Mouse (Mus musculus) kidney, embryonic 14.5 days (tissue): ENCODE results near the gene Myo3b. TPM values are rescaled to one million over a fixed set of nuclear protein-coding genes. Genes with fewer than 3 reads are reported as not detected.
A peak's percentile ranks its signal among the peaks of the same experiment; 100 is the strongest.

Experiments
- ATAC-seq: fragments of 200-750 bp; cut with Nextera tagmentation; 2 replicates; pipeline ENCODE4 v1.8.0; 2017; ENCODE audit warnings: moderate number of reproducible peaks, mild to moderate bottlenecking, moderate TSS enrichment, moderate library complexity; ENCODE audit not compliant: low FRiP score, low TSS enrichment
- H3K27ac ChIP-seq: fragments of 300-500 bp; sonication (generic); 2 replicates; pipeline ENCODE4 v1.5.1; 2014; ENCODE audit warnings: low read depth, mild to moderate bottlenecking, low read length, moderate library complexity, mixed read lengths
- H3K27me3 ChIP-seq: fragments of 300-500 bp; sonication (generic); 2 replicates; pipeline ENCODE4 v1.6.1; 2014; ENCODE audit warnings: mild to moderate bottlenecking, low read length; ENCODE audit not compliant: control insufficient read depth, insufficient read depth
- H3K36me3 ChIP-seq: fragments of 300-500 bp; sonication (generic); 2 replicates; pipeline ENCODE4 v1.6.1; 2014; ENCODE audit warnings: low read length, mixed read lengths; ENCODE audit not compliant: control insufficient read depth, insufficient read depth
- H3K4me1 ChIP-seq: fragments of 300-500 bp; sonication (generic); 2 replicates; pipeline ENCODE4 v1.6.1; 2014; ENCODE audit warnings: low read length, mixed read lengths; ENCODE audit not compliant: control insufficient read depth, insufficient read depth
- H3K4me2 ChIP-seq: fragments of 300-500 bp; sonication (generic); replicated peaks from 2 replicates; pipeline ENCODE4 v1.6.1; 2014; ENCODE audit warnings: low read depth, mild to moderate bottlenecking, low read length
- H3K4me3 ChIP-seq: fragments of 300-500 bp; sonication (generic); 2 replicates; pipeline ENCODE4 v1.5.1; 2014; ENCODE audit warnings: mild to moderate bottlenecking, low read length
- H3K9ac ChIP-seq: fragments of 300-500 bp; sonication (generic); 2 replicates; pipeline ENCODE4 v1.6.1; 2014; ENCODE audit warnings: low read depth, mild to moderate bottlenecking, low read length, moderate library complexity
- H3K9me3 ChIP-seq: fragments of 300-500 bp; sonication (generic); 2 replicates; pipeline ENCODE4 v1.6.1; 2016; ENCODE audit warnings: low read length; ENCODE audit not compliant: control insufficient read depth
- WGBS: fragments of 180-500 bp; shearing (Covaris S2); extraction: QIAGEN DNeasy Blood & Tissue Kit; methylation state at CpG from one replicate; pipeline ENCODE4 v1.1.7; 2014; 5-methylcytosine and 5-hydroxymethylcytosine counted together
- polyA plus RNA-seq: library from polyadenylated mRNA; unstranded; fragments of >200 nt; fragmentation: Nextera tagmentation; extraction: Ambion mirVana; gene quantifications from 2 replicates; pipeline ENCODE4 v1.2.1, GENCODE M21; 2014

Myo3b gene
- polyA plus RNA-seq, 1 experiment from 2014 or later = 0.77 TPM

- Histone ChIP-seq H3K9ac (no peak overlapping the region), H3K27me3 (no peaks in the 10 kb centered on the region), H3K27ac (no peak overlapping the region), H3K4me2 (no peak overlapping the region), H3K9me3 (no peaks in the 10 kb centered on the region), H3K4me1 (0 out of 2 replicates have a peak, but pooled peaks cover 8% of the 10 kb centered on the region), H3K4me3 (no peak overlapping the region), H3K36me3 (no peaks in the 10 kb centered on the region)
- ATAC-seq = no peak
- 77% methylated on average over 13 of the region's 13 CpGs for WGBS
Measured at GRCm38 (mm10) chr2:70421144-70421874, 382.4 kb downstream of the Myo3b start.

GRCm38 (mm10) chr2:70425611-70426010 is 386.7 kb downstream of the Myo3b start:
- WGBS = 65% methylated on average over 11 of the region's 11 CpGs

GRCm38 (mm10) chr2:70443035-70443434 is 404.1 kb downstream of the Myo3b start:
- no peak overlapping the region for H3K4me3 ChIP-seq
- no peaks in the 10 kb centered on the region for H3K36me3 ChIP-seq
- H3K27ac ChIP-seq = no peak overlapping the region
- ATAC-seq = no peak
- no peaks in the 10 kb centered on the region for H3K9me3 ChIP-seq
- H3K27me3 ChIP-seq = peaks cover 12% of the 10 kb centered on the region; the same call in 1 of the 2 replicates
- H3K4me1 ChIP-seq = 0 out of 2 replicates have a peak, but pooled peaks cover 7% of the 10 kb centered on the region
- no peak overlapping the region for H3K4me2 ChIP-seq
- H3K9ac ChIP-seq = no peak overlapping the region
- 7% methylated on average over 4 of the region's 4 CpGs for WGBS

More at GRCm38 (mm10) chr2:70425611-70426010, 386.7 kb downstream of the Myo3b start:
- 0 out of 2 replicates have a peak, but pooled peaks cover 8% of the 10 kb centered on the region for H3K4me1 ChIP-seq
- no peak overlapping the region for H3K4me2 ChIP-seq
- H3K9me3 ChIP-seq = no peaks in the 10 kb centered on the region
- no peak overlapping the region for H3K4me3 ChIP-seq
- no peak for ATAC-seq
- no peak overlapping the region for H3K9ac ChIP-seq
- no peaks in the 10 kb centered on the region for H3K27me3 ChIP-seq
- no peak overlapping the region for H3K27ac ChIP-seq
- no peaks in the 10 kb centered on the region for H3K36me3 ChIP-seq

- peak overlapping the region; percentile 5; the same call in 1 of the 2 replicates for H3K4me2 ChIP-seq
- peaks cover 12% of the 10 kb centered on the region; the same call in 1 of the 2 replicates for H3K27me3 ChIP-seq
- H3K4me1 ChIP-seq = 0 out of 2 replicates have a peak, but pooled peaks cover 7% of the 10 kb centered on the region
- H3K9me3 ChIP-seq = no peaks in the 10 kb centered on the region
- H3K4me3 ChIP-seq = peak overlapping the region; percentile 1; the same call in 1 of the 2 replicates
- H3K27ac ChIP-seq = no peak overlapping the region
- H3K9ac ChIP-seq = no peak overlapping the region
- H3K36me3 ChIP-seq = no peaks in the 10 kb centered on the region
- WGBS = under 1% methylated on average over 7 of the region's 7 CpGs
- no peak for ATAC-seq
Measured at GRCm38 (mm10) chr2:70444141-70444540, 405.2 kb downstream of the Myo3b start.

GRCm38 (mm10) chr2:70456205-70456604 is 417.3 kb downstream of the Myo3b start:
- H3K4me3 ChIP-seq = peak overlapping the region; percentile 23
- H3K9ac ChIP-seq = no peak overlapping the region
- no peak overlapping the region for H3K27ac ChIP-seq
- H3K9me3 ChIP-seq = no peaks in the 10 kb centered on the region
- peaks cover 2% of the 10 kb centered on the region; the same call in 1 of the 2 replicates for H3K27me3 ChIP-seq
- WGBS = 9% methylated on average over 12 of the region's 12 CpGs
- no peak; the same call in 1 of the 2 replicates for ATAC-seq
- H3K4me2 ChIP-seq = peak overlapping the region; percentile 44
- H3K36me3 ChIP-seq = no peaks in the 10 kb centered on the region
- no peaks in the 10 kb centered on the region for H3K4me1 ChIP-seq

GRCm38 (mm10) chr2:70463606-70464005 is 424.7 kb downstream of the Myo3b start:
- Histone ChIP-seq H3K4me3 (no peak overlapping the region), H3K27me3 (no peaks in the 10 kb centered on the region), H3K9me3 (no peaks in the 10 kb centered on the region), H3K4me1 (no peaks in the 10 kb centered on the region), H3K9ac (no peak overlapping the region), H3K4me2 (no peak overlapping the region), H3K36me3 (no peaks in the 10 kb centered on the region), H3K27ac (no peak overlapping the region)
- WGBS = 94% methylated on average over 1 of the region's 1 CpGs
- ATAC-seq = no peak

GRCm38 (mm10) chr2:70471136-70471535 is 432.2 kb downstream of the Myo3b start:
- Histone ChIP-seq H3K4me1 (peaks cover 21% of the 10 kb centered on the region), H3K27me3 (peaks cover 52% of the 10 kb centered on the region), H3K27ac (no peak overlapping the region), H3K4me2 (no peak overlapping the region), H3K36me3 (no peaks in the 10 kb centered on the region), H3K9me3 (no peaks in the 10 kb centered on the region), H3K4me3 (no peak overlapping the region), H3K9ac (no peak overlapping the region)
- ATAC-seq = no peak
- 18% methylated on average over 5 of the region's 5 CpGs for WGBS

- peak overlapping the region; percentile 37; the same call in 1 of the 2 replicates for H3K9ac ChIP-seq
- H3K4me3 ChIP-seq = peak overlapping the region; percentile 42
- no peaks in the 10 kb centered on the region for H3K36me3 ChIP-seq
- under 1% methylated on average over 48 of the region's 48 CpGs for WGBS
- peak overlapping the region; percentile 81 for H3K4me2 ChIP-seq
- peaks cover 30% of the 10 kb centered on the region for H3K4me1 ChIP-seq
- no peak overlapping the region for H3K27ac ChIP-seq
- H3K9me3 ChIP-seq = no peaks in the 10 kb centered on the region
- H3K27me3 ChIP-seq = peaks cover 61% of the 10 kb centered on the region
- peak; percentile 51; the same call in 1 of the 2 replicates for ATAC-seq
Measured at GRCm38 (mm10) chr2:70471861-70472620, 433.1 kb downstream of the Myo3b start.
